Mouse (Mus musculus): ENCODE measurements around the gene Agpat1. TPM values are rescaled to one million over a fixed set of nuclear protein-coding genes. Genes with fewer than 3 reads are reported as not detected.
A peak's percentile ranks its signal among the peaks of the same experiment; 100 is the strongest.

Gene Agpat1
- total RNA-seq (2021): 100 to 1,000 TPM; 162 to 175 TPM
- long read RNA-seq, transcript Agpat1-201 (7 exons, 2,190 nt): major isoform, 14 of 24 reads
- long read RNA-seq, partial matches to known transcripts: 6 of 24 reads
- long read RNA-seq, other reads (novel, unspliced or antisense): 3 of 24 reads

GRCm38 (mm10) chr17:34604061-34604508 is at the start of gene Agpat1:
Gene Agpat1, plus strand, starts transcription at chr17:34604262.
- peak; percentile 96 to 98 for DNase-seq (ENCODE audit: low spot score in 2 of 2)

DNA sequence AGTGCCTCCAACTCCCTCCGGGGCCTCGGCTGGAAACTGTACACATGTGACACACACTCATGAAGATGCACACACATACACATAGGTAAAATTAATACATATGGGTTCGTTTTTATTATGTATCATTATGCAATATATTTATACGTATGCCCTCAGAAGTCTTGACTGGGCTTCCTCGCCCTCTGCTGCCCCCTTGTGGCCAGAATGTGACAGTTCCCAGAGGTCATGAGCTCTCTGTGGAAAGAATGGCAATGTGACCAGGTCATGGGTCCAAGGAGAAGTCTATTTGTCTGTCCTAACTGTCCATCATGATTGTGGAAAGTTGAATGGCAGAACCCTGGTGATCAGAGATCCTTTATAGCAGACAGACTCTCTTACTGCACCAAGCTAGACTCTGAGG is 48.6 kb upstream of the Agpat1 start:
- peak; percentile 40 to 80 for DNase-seq (ENCODE audit: low spot score in 2 of 2)

GRCm38 (mm10) chr17:34556406-34556805 is 47.7 kb upstream of the Agpat1 start:
- no peak for DNase-seq (ENCODE audit: low spot score in 2 of 2)

- no peak for DNase-seq (ENCODE audit: low spot score in 2 of 2)
Measured at GRCm38 (mm10) chr17:34557411-34557810, 46.7 kb upstream of the Agpat1 start.

- DNase-seq (ENCODE audit: low spot score in 2 of 2): no peak
Measured at GRCm38 (mm10) chr17:34559116-34559515, 44.9 kb upstream of the Agpat1 start.

GRCm38 (mm10) chr17:34559895-34560294 is 44.2 kb upstream of the Agpat1 start:
- no peak for DNase-seq (ENCODE audit: low spot score in 2 of 2)

- DNase-seq (ENCODE audit: low spot score in 2 of 2): no peak
Measured at GRCm38 (mm10) chr17:34560438-34560837, 43.6 kb upstream of the Agpat1 start.

DNA sequence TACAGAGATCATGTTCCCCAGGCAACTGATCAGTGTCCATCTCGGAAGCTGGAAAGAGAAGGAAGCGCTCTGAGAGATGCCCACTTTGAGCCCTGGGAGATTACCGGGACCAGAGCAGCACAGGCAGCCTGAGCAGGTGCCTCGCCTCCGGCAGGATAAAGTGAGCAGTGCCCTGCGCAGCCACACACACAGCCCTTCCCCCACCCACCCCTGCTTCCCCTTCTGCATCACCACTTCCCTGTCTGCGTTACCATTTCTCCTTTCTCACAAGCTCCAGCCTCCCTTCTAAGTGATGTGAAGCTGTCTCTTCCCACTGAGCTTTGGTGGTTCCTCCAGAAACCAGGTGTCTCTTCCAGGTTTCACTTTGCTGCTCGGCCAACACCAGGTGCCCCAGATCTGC is 42.9 kb upstream of the Agpat1 start:
- DNase-seq (ENCODE audit: low spot score in 2 of 2): no peak

DNA sequence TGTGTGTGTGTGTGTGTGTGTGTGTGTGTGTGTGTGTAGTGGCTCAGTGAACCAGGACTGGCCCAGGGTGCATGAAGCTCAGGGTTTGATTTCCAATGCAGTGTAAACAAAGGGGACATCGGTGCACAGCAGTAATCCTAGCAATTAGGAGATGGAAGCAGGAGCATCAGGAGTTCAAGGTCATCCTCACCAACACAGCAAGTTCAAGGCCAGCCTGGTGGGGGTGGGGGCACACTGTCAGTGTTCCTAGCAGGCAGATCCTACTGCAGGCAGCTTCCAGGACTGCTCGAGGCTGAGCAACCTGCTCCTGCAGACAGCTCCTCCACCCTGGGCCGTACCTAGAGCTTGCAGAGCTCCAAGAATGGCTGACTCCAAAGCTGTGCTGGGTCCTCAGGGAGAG is 41.5 kb upstream of the Agpat1 start:
- DNase-seq (ENCODE audit: low spot score in 2 of 2): no peak

- DNase-seq (ENCODE audit: low spot score in 2 of 2): no peak
Measured at GRCm38 (mm10) chr17:34563354-34563753, 40.7 kb upstream of the Agpat1 start.

- no peak for DNase-seq (ENCODE audit: low spot score in 2 of 2)
Measured at GRCm38 (mm10) chr17:34564003-34564421, 40.0 kb upstream of the Agpat1 start, which contains the start of gene Notch4. Gene Notch4, plus strand, starts transcription at chr17:34564268.

- DNase-seq (ENCODE audit: low spot score in 2 of 2): no peak
Measured at GRCm38 (mm10) chr17:34564796-34565195, 39.3 kb upstream of the Agpat1 start.

DNA sequence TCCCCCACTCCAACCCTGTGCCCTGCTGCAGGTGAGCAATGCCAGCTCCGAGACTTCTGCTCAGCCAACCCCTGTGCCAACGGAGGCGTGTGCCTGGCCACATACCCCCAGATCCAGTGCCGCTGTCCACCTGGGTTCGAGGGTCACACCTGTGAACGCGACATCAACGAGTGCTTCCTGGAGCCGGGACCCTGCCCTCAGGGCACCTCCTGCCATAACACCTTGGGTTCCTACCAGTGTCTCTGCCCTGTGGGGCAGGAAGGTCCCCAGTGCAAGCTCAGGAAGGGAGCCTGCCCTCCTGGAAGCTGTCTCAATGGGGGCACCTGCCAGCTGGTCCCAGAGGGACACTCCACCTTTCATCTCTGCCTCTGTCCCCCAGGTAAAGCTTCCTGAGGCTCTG is 36.8 kb upstream of the Agpat1 start:
- no peak for DNase-seq (ENCODE audit: low spot score in 2 of 2)

- DNase-seq (ENCODE audit: low spot score in 2 of 2): no peak
Measured at GRCm38 (mm10) chr17:34568421-34568820, 35.6 kb upstream of the Agpat1 start.

DNA sequence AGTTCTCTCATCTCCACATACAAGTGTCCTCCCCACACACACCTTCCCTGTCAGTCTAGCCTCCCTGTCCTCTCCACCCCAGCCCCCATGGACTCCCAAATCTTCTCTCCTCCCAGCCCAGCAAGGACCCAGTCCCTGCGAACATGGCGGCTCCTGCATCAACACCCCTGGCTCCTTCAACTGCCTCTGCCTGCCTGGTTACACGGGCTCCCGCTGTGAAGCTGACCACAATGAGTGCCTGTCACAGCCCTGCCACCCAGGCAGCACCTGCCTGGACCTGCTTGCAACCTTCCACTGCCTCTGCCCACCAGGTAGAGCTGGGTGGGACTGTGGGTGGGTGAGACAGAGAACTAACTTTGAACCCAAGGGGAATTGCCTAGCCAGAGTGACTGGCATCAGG is 34.1 kb upstream of the Agpat1 start:
- DNase-seq (ENCODE audit: low spot score in 2 of 2): no peak

- no peak for DNase-seq (ENCODE audit: low spot score in 2 of 2)
Measured at GRCm38 (mm10) chr17:34571875-34572274, 32.2 kb upstream of the Agpat1 start.

- no peak for DNase-seq (ENCODE audit: low spot score in 2 of 2)
Measured at GRCm38 (mm10) chr17:34572361-34572760, 31.7 kb upstream of the Agpat1 start.

DNA sequence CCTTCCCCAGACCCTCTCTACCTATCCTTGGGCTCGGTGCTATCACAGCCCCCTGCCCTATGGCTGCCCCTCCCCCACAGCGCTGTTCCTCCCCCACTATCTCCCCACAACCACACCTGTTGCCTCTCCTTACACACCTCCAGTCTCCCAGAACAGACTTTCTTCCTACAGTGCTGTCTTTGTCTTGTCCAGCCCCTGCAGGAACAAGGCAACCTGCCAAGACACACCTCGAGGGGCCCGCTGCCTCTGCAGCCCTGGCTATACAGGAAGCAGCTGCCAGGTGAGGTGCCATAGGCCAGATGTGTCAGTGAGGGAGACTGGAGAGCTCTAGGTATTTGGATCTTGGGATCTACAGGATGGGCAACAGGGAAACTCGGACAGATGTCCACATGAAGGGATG is 27.5 kb upstream of the Agpat1 start:
- no peak for DNase-seq (ENCODE audit: low spot score in 2 of 2)

DNA sequence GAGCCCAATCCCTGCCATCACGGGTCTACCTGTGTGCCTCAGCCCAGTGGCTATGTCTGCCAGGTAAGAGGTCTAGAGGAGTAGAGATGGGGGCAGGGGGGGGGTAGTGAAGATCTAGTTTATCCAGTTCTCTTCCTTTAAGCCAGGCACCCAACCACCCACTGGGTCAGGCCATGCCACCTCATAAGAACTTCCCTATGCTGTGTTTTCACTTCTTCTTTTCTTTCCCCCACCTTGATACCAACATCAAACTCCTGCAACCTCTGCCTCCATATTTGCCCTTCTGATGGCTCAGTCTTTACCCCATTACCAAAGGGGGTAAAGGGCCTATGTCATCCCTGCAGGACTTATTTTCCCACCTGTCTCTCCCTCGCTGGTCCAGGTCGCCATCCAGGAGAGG is 26.0 kb upstream of the Agpat1 start:
- DNase-seq (ENCODE audit: low spot score in 2 of 2): no peak

GRCm38 (mm10) chr17:34582528-34582927 is 21.5 kb upstream of the Agpat1 start:
- DNase-seq (ENCODE audit: low spot score in 2 of 2): no peak

- DNase-seq (ENCODE audit: low spot score in 2 of 2): no peak
Measured at GRCm38 (mm10) chr17:34583397-34583796, 20.7 kb upstream of the Agpat1 start.

GRCm38 (mm10) chr17:34583819-34584218 is 20.2 kb upstream of the Agpat1 start:
- no peak for DNase-seq (ENCODE audit: low spot score in 2 of 2)

DNA sequence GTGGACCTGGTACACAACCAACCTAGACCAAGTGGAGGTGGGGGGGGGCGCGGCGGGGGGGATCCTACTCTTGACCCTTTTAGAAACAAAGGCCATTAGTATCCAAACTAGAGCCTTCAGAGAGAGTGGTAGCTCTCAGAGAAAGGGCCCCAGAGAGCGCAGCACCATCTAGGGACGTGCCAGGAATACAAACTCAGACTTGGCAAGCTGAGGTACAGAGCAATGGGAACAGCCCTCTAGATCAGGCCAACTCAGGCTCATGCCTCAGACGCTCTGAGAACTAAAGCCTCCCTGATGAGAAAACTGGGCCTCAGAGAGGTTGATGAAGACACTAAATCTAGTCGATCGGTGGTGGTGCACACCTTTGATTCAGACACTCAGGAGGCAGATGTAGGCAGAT is 18.9 kb upstream of the Agpat1 start:
- peak in 1 of 2 experiments; percentile 57 for DNase-seq (ENCODE audit: low spot score in 2 of 2)
